Mouse (Mus musculus) 416B (cell line): ENCODE results near the gene Frat2.

Experiments
- DNase-seq: peaks from one replicate; pipeline ENCODE4 v3.0.0; 2011; ENCODE audit warnings: low read depth

Frat2 gene

GRCm38 (mm10) chr19:41818749-41819148 lies 29.2 kb downstream of the Frat2 start:
- DNase-seq: no peak

GRCm38 (mm10) chr19:41817325-41817724 lies 30.6 kb downstream of the Frat2 start:
- no peak for DNase-seq

- no peak for DNase-seq
Measured at GRCm38 (mm10) chr19:41816915-41817314, 31.0 kb downstream of the Frat2 start.

- no peak for DNase-seq
Measured at GRCm38 (mm10) chr19:41816410-41816809, 31.5 kb downstream of the Frat2 start.

GRCm38 (mm10) chr19:41813374-41813773 lies 34.6 kb downstream of the Frat2 start:
- DNase-seq: no peak

- DNase-seq: no peak
Measured at GRCm38 (mm10) chr19:41812525-41812924, 35.4 kb downstream of the Frat2 start.

- DNase-seq: no peak
Measured at GRCm38 (mm10) chr19:41810074-41810473, 37.9 kb downstream of the Frat2 start.

- DNase-seq: no peak
Measured at GRCm38 (mm10) chr19:41808104-41808634, 39.8 kb downstream of the Frat2 start.

GRCm38 (mm10) chr19:41807497-41807896 lies 40.4 kb downstream of the Frat2 start:
- no peak for DNase-seq

GRCm38 (mm10) chr19:41805831-41806230 lies 42.1 kb downstream of the Frat2 start:
- DNase-seq: peak; percentile 33

- DNase-seq: peak; percentile 85
Measured at GRCm38 (mm10) chr19:41803322-41803721, 44.6 kb downstream of the Frat2 start.

- peak; percentile 98 for DNase-seq
Measured at GRCm38 (mm10) chr19:41801742-41802369, 46.1 kb downstream of the Frat2 start, which contains the start of gene Arhgap19. Gene Arhgap19, minus strand, starts transcription at chr19:41802047.

- no peak for DNase-seq
Measured at GRCm38 (mm10) chr19:41800986-41801741, 46.8 kb downstream of the Frat2 start.

- no peak for DNase-seq
Measured at GRCm38 (mm10) chr19:41800451-41800850, 47.5 kb downstream of the Frat2 start.

- DNase-seq: peak; percentile 84
Measured at GRCm38 (mm10) chr19:41797536-41797935, 50.4 kb downstream of the Frat2 start.

GRCm38 (mm10) chr19:41796789-41797327 lies 51.1 kb downstream of the Frat2 start:
- DNase-seq: peak; percentile 97

GRCm38 (mm10) chr19:41796148-41796760 lies 51.7 kb downstream of the Frat2 start:
- DNase-seq: peak; percentile 79
